ENCODE assay signal across 8 mouse cellular contexts in genomic region chr14:28057885-28058860, GRCm38 (mm10).
DNase-seq lines count a peak whose midpoint lies in the region; ATAC-seq lines count a peak whose summit lies in the region.

No protein-coding gene starts in this region.

- no peak overlapping the region for H3K4me3 ChIP-seq in midbrain, embryonic 14.5 days (replicated peaks; ENCODE audit: low read depth, low read length)

- peak; percentile 26 for DNase-seq in adrenal gland, postnatal 10 days
- DNase-seq in adrenal gland, postnatal 4 days (ENCODE audit: low spot score in 2 of 2), result no peak
- DNase-seq in R1 (ENCODE audit: low read depth, low spot score), result peak; percentile 23
- peak; percentile 72 for DNase-seq in gastrocnemius, postnatal 14 days
- peak; percentile 76 to 80 for DNase-seq in kidney, postnatal 4 days
- DNase-seq in midbrain, embryonic 14.5 days, result peak; percentile 66
- DNase-seq in frontal cortex, adult 2 months (ENCODE audit: extremely low spot score in 1 of 2, low spot score in 1 of 2), result no peak

- WGBS in midbrain, embryonic 14.5 days, result 11% methylated on average over 18 of the region's 18 CpGs

- H3K9me3 ChIP-seq in midbrain, embryonic 14.5 days (ENCODE audit: control insufficient read depth, low read length), result no peaks in the 10 kb centered on the region

- H3K9ac ChIP-seq in midbrain, embryonic 14.5 days (replicated peaks; ENCODE audit: low read length), result no peak overlapping the region

- ATAC-seq in midbrain, embryonic 14.5 days (ENCODE audit: low FRiP score, low TSS enrichment), result 0 out of 2 replicates have a peak, but pooled peaks have one; percentile 55
- ATAC-seq in activated CD4-positive, CD25-positive, alpha-beta regulatory T cell, adult 4 months, result no peak

- peaks cover 12% of the 10 kb centered on the region for H3K4me1 ChIP-seq in midbrain, embryonic 14.5 days (ENCODE audit: control insufficient read depth, insufficient read depth, low read length)

- H3K4me2 ChIP-seq in midbrain, embryonic 14.5 days (ENCODE audit: low read length), result no peak overlapping the region

- peak overlapping the region; percentile 6; the same call in 1 of the 2 replicates for H3K27ac ChIP-seq in midbrain, embryonic 14.5 days (replicated peaks; ENCODE audit: low read depth, low read length)

- intact Hi-C loops in gastrocnemius, postnatal 14 days (cut with DNase I; ENCODE audit: low total_unique reads), result no loop called here

- no peaks in the 10 kb centered on the region for H3K36me3 ChIP-seq in midbrain, embryonic 14.5 days (ENCODE audit: control insufficient read depth, insufficient read depth, low read length)

- H3K27me3 ChIP-seq in midbrain, embryonic 14.5 days (ENCODE audit: control insufficient read depth, insufficient read depth, low read length), result no peaks in the 10 kb centered on the region

Comparison
In these comparisons a context has a peak if more than half of its experiments do, and no peak if none do; other contexts are left out.
1. DNase-seq: peak in adrenal gland, postnatal 10 days (single experiment), R1 (single experiment), gastrocnemius, postnatal 14 days (single experiment), kidney, postnatal 4 days (2 of 2) and midbrain, embryonic 14.5 days (single experiment); none in adrenal gland, postnatal 4 days (0 of 2) and frontal cortex, adult 2 months (0 of 2).